Mouse (Mus musculus): ENCODE data around the gene Hid1. TPM values are rescaled to one million over a fixed set of nuclear protein-coding genes. Genes with fewer than 3 reads are reported as not detected.

Gene Hid1
- total RNA-seq (2012; rRNA removed) = 2.4 and 2.8 TPM in 2 replicates

DNA sequence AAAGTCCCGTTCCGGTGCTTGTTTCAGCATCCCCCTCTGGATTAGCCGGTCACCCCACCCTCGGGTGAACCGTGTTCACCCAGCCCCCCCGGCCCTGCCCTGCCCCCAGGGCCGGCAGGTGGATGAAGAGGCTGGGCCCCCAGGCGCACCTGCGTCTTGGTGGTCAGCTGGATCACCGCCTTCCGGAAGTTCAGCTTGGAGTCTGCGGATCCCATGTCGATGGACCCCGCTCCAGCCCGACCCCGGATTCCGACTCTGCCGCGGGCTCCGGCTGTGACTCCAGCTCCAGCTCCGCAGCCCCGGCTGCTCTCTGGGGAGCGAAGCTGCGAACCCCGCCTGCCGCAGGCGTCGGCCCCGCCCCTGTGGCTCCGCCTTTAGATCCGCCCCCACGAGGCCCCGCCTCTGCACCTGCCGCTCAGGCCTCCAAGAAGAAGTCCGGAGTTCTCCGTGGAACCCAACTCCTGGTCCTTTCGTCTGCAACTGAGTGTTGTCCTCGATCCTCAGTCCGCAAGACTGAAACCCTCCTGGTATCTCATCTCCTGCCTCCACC is at the start of gene Hid1:
Gene Hid1, minus strand, starts transcription at position 362 of the 550 bp plus-strand sequence.
- peak within 1 kb of the TSS; percentile 69 to 79 for H3K4me3 ChIP-seq (ENCODE audit: insufficient read depth in 1 of 2, low read depth in 1 of 2, low read length in 2 of 2, poor library complexity in 1 of 2, severe bottlenecking in 1 of 2)
- H3K36me3 ChIP-seq (ENCODE audit: control insufficient read depth, insufficient read depth, low read length, poor library complexity, severe bottlenecking) = no peaks in the 10 kb centered on the region
- DNase-seq (ENCODE audit: low read depth, low spot score) = no peak
- in situ Hi-C loops (cut with MboI; ENCODE audit: low sequenced_read_pairs in 2 of 2, unreplicated experiment in 2 of 2) = no loop called here
- 0 out of 4 replicates have a peak, but pooled peaks cover 0 to 2% of the 10 kb centered on the region in 2 experiments for H3K4me1 ChIP-seq (ENCODE audit: control insufficient read depth in 2 of 2, insufficient read depth in 2 of 2, low read length in 2 of 2, poor library complexity in 1 of 2)
- H3K27ac ChIP-seq (ENCODE audit: insufficient read depth, low read depth, low read length, poor library complexity, severe bottlenecking) = no peak within 1 kb of the TSS
- no peaks in the 10 kb centered on the region for H3K9me3 ChIP-seq (ENCODE audit: control insufficient read depth, insufficient read depth, low read depth, low read length)
- peak within 1 kb of the TSS; percentile 37 for H3K9ac ChIP-seq (ENCODE audit: insufficient read depth, low read depth, low read length, poor library complexity, severe bottlenecking)
- TF ChIP-seq MAFK (IDR thresholded peaks at IDR 0.05; ENCODE audit: insufficient read depth, low read depth, low read length) = no peak
- TF ChIP-seq ZNF384 (IDR thresholded peaks at IDR 0.05; ENCODE audit: low read depth, low read length) = no peak

- peak overlapping the region; percentile 17; the same call in 1 of the 2 replicates for H3K27ac ChIP-seq (ENCODE audit: insufficient read depth, low read depth, low read length, poor library complexity, severe bottlenecking)
- peak overlapping the region; percentile 50; the same call in 1 of the 2 replicates for H3K9ac ChIP-seq (ENCODE audit: insufficient read depth, low read depth, low read length, poor library complexity, severe bottlenecking)
- peaks cover 2 to 33% of the 10 kb centered on the region in 2 experiments; a peak in 2 of 4 replicates for H3K4me1 ChIP-seq (ENCODE audit: control insufficient read depth in 2 of 2, insufficient read depth in 2 of 2, low read length in 2 of 2, poor library complexity in 1 of 2)
- TF ChIP-seq ZNF384 (IDR thresholded peaks at IDR 0.05; ENCODE audit: low read depth, low read length) (no peak), CHD2 (IDR thresholded peaks at IDR 0.05; ENCODE audit: low read depth, low read length) (no peak), HCFC1 (IDR thresholded peaks at IDR 0.05; ENCODE audit: borderline replicate concordance, insufficient read depth, low read length) (no peak), ZC3H11A (IDR thresholded peaks at IDR 0.05; ENCODE audit: borderline replicate concordance, low read depth, low read length) (no peak), MAFK (IDR thresholded peaks at IDR 0.05; ENCODE audit: insufficient read depth, low read depth, low read length) (no peak)
- H3K36me3 ChIP-seq (ENCODE audit: control insufficient read depth, insufficient read depth, low read length, poor library complexity, severe bottlenecking) = peaks cover 5% of the 10 kb centered on the region; the same call in 1 of the 2 replicates
- H3K9me3 ChIP-seq (ENCODE audit: control insufficient read depth, insufficient read depth, low read depth, low read length) = no peaks in the 10 kb centered on the region
- in situ Hi-C loops (cut with MboI; ENCODE audit: low sequenced_read_pairs in 2 of 2, unreplicated experiment in 2 of 2) = no loop called here
- peak overlapping the region in 1 of 2 experiments; percentile 39; a peak in 1 of 4 replicates for H3K4me3 ChIP-seq (ENCODE audit: insufficient read depth in 1 of 2, low read depth in 1 of 2, low read length in 2 of 2, poor library complexity in 1 of 2, severe bottlenecking in 1 of 2)
- DNase-seq (ENCODE audit: low read depth, low spot score) = no peak
Measured at GRCm38 (mm10) chr11:115409556-115409955, 42.0 kb upstream of the Hid1 start.

DNA sequence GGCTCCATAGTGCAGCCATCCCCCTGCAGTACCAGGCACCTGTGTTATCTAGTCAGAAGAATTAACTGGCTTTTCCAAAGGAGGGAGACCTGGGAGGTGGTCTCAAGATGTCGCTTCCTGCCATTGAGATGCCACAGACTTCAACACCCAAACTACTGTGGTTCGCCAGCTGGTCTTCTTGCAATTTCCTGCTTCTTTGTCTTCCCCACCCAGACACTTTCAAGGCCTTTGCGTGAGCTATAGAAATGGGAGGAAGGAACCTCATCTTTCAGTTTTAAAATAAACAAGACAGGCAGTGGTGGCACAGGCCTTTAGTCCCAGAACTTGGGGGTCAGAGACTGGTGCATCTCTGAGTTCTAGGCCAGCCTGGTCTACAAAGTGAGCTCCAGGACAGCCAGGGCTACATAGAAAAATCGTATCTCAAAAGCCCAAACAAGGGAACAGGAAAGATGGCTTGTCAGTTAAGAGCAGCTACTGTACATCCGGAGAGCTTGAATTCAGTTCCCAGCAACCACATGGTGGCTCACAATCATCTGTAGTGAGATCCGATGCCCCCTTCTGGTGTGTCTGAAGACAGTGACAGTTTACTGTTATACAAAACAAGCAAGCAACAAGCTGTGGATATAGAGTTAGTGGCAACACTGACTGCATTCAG is 40.8 kb upstream of the Hid1 start:
- TF ChIP-seq ZNF384 (IDR thresholded peaks at IDR 0.05; ENCODE audit: low read depth, low read length) = no peak
- TF ChIP-seq CHD2 (IDR thresholded peaks at IDR 0.05; ENCODE audit: low read depth, low read length) = no peak
- TF ChIP-seq MAFK (IDR thresholded peaks at IDR 0.05; ENCODE audit: insufficient read depth, low read depth, low read length) = no peak
- no peak for TF ChIP-seq HCFC1 (IDR thresholded peaks at IDR 0.05; ENCODE audit: borderline replicate concordance, insufficient read depth, low read length)
- no peak for TF ChIP-seq ZC3H11A (IDR thresholded peaks at IDR 0.05; ENCODE audit: borderline replicate concordance, low read depth, low read length)
- in situ Hi-C loops (cut with MboI; ENCODE audit: low sequenced_read_pairs in 2 of 2, unreplicated experiment in 2 of 2) = no loop called here
- Histone ChIP-seq H3K36me3 (ENCODE audit: control insufficient read depth, insufficient read depth, low read length, poor library complexity, severe bottlenecking) (peaks cover 5% of the 10 kb centered on the region; the same call in 1 of the 2 replicates), H3K27ac (ENCODE audit: insufficient read depth, low read depth, low read length, poor library complexity, severe bottlenecking) (no peak overlapping the region; the same call in 1 of the 2 replicates), H3K4me1 (ENCODE audit: control insufficient read depth in 2 of 2, insufficient read depth in 2 of 2, low read length in 2 of 2, poor library complexity in 1 of 2) (peaks cover 6 to 33% of the 10 kb centered on the region in 2 experiments; a peak in 3 of 4 replicates), H3K4me3 (ENCODE audit: insufficient read depth in 1 of 2, low read depth in 1 of 2, low read length in 2 of 2, poor library complexity in 1 of 2, severe bottlenecking in 1 of 2) (no peak overlapping the region; a peak in 1 of 4 replicates), H3K9ac (ENCODE audit: insufficient read depth, low read depth, low read length, poor library complexity, severe bottlenecking) (peak overlapping the region; percentile 50; the same call in 1 of the 2 replicates), H3K9me3 (ENCODE audit: control insufficient read depth, insufficient read depth, low read depth, low read length) (no peaks in the 10 kb centered on the region)
- DNase-seq (ENCODE audit: low read depth, low spot score) = no peak

DNA sequence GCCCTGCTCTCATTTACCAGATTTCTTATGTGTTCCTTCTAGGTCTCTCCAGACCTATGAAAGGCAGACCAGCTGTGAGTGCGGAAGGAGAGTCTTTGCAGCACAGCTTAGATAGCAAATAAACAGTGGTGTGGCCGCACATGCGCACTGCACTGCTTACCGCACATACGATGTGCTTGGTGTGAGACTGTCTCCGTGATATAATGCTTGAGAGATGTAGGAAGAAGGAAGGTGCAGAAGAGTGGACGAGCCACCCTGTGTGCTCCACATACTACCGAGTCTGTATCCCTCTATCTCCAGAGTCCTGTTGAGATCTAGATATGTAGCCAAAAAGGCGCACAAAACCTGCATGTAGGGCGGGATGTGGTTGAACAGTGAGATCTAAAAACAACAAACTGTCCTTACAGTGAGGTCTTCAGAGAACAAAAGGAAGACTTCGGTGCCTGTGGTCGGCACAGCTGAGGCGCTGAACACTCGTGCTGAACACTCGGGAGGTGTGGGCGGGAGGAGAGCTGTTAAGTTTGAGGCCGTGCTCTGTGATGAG is 39.4 kb upstream of the Hid1 start:
- no peaks in the 10 kb centered on the region for H3K9me3 ChIP-seq (ENCODE audit: control insufficient read depth, insufficient read depth, low read depth, low read length)
- in situ Hi-C loops (cut with MboI; ENCODE audit: low sequenced_read_pairs in 2 of 2, unreplicated experiment in 2 of 2) = no loop called here
- H3K27ac ChIP-seq (ENCODE audit: insufficient read depth, low read depth, low read length, poor library complexity, severe bottlenecking) = no peak overlapping the region
- peaks cover 5% of the 10 kb centered on the region; the same call in 1 of the 2 replicates for H3K36me3 ChIP-seq (ENCODE audit: control insufficient read depth, insufficient read depth, low read length, poor library complexity, severe bottlenecking)
- H3K4me3 ChIP-seq (ENCODE audit: insufficient read depth in 1 of 2, low read depth in 1 of 2, low read length in 2 of 2, poor library complexity in 1 of 2, severe bottlenecking in 1 of 2) = no peak overlapping the region
- no peak for DNase-seq (ENCODE audit: low read depth, low spot score)
- H3K4me1 ChIP-seq (ENCODE audit: control insufficient read depth in 2 of 2, insufficient read depth in 2 of 2, low read length in 2 of 2, poor library complexity in 1 of 2) = peaks cover 6 to 33% of the 10 kb centered on the region in 2 experiments; a peak in 3 of 4 replicates
- H3K9ac ChIP-seq (ENCODE audit: insufficient read depth, low read depth, low read length, poor library complexity, severe bottlenecking) = no peak overlapping the region
- TF ChIP-seq MAFK (IDR thresholded peaks at IDR 0.05; ENCODE audit: insufficient read depth, low read depth, low read length) = no peak
- TF ChIP-seq ZC3H11A (IDR thresholded peaks at IDR 0.05; ENCODE audit: borderline replicate concordance, low read depth, low read length) = no peak
- no peak for TF ChIP-seq HCFC1 (IDR thresholded peaks at IDR 0.05; ENCODE audit: borderline replicate concordance, insufficient read depth, low read length)
- TF ChIP-seq CHD2 (IDR thresholded peaks at IDR 0.05; ENCODE audit: low read depth, low read length) = no peak
- no peak for TF ChIP-seq ZNF384 (IDR thresholded peaks at IDR 0.05; ENCODE audit: low read depth, low read length)
